Mouse (Mus musculus): ENCODE measurements around the gene Cysrt1. TPM values are rescaled to one million over a fixed set of nuclear protein-coding genes. Genes with fewer than 3 reads are reported as not detected.

The Cysrt1 gene
- polyA plus RNA-seq, 1 experiment from 2014 or later: 0.24 TPM

- peak overlapping the region; percentile 68 for H3K4me3 ChIP-seq (ENCODE audit: low read length)
- no peaks in the 10 kb centered on the region for H3K9me3 ChIP-seq (ENCODE audit: control insufficient read depth, low read length)
- peak; percentile 25 for ATAC-seq
- H3K27ac ChIP-seq (ENCODE audit: low read depth, low read length): peak overlapping the region; percentile 80; the same call in 1 of the 2 replicates
- H3K4me2 ChIP-seq (ENCODE audit: low read length): peak overlapping the region; percentile 87
- 11% methylated on average over 6 of the region's 6 CpGs for WGBS
- H3K4me1 ChIP-seq (ENCODE audit: control insufficient read depth, insufficient read depth, low read depth, low read length): peaks cover 25% of the 10 kb centered on the region
- H3K27me3 ChIP-seq (replicated peaks; ENCODE audit: control insufficient read depth, insufficient read depth, low read length): peaks cover 2% of the 10 kb centered on the region; the same call in 1 of the 2 replicates
- peaks cover 10% of the 10 kb centered on the region for H3K36me3 ChIP-seq (ENCODE audit: control insufficient read depth, insufficient read depth, low read length)
- peak overlapping the region; percentile 90 for H3K9ac ChIP-seq (ENCODE audit: low read depth, low read length)
Measured at GRCm38 (mm10) chr2:25241438-25241775, 845 bp downstream of the Cysrt1 start.

- Histone ChIP-seq H3K36me3 (ENCODE audit: control insufficient read depth, insufficient read depth, low read length) (peaks cover 10% of the 10 kb centered on the region), H3K27me3 (replicated peaks; ENCODE audit: control insufficient read depth, insufficient read depth, low read length) (peaks cover 2% of the 10 kb centered on the region; the same call in 1 of the 2 replicates), H3K9ac (ENCODE audit: low read depth, low read length) (peak overlapping the region; percentile 56), H3K27ac (ENCODE audit: low read depth, low read length) (peak overlapping the region; percentile 44), H3K4me3 (ENCODE audit: low read length) (peak overlapping the region; percentile 68), H3K4me2 (ENCODE audit: low read length) (peak overlapping the region; percentile 87), H3K9me3 (ENCODE audit: control insufficient read depth, low read length) (no peaks in the 10 kb centered on the region), H3K4me1 (ENCODE audit: control insufficient read depth, insufficient read depth, low read depth, low read length) (peaks cover 25% of the 10 kb centered on the region)
- peak; percentile 84 for ATAC-seq
- 1% methylated on average over 29 of the region's 29 CpGs for WGBS
Measured at GRCm38 (mm10) chr2:25240723-25241437, 1.4 kb downstream of the Cysrt1 start.

- WGBS: 49% methylated on average over 8 of the region's 8 CpGs
- peak; percentile 6 for ATAC-seq
- H3K9ac ChIP-seq (ENCODE audit: low read depth, low read length): peak overlapping the region; percentile 56
Measured at GRCm38 (mm10) chr2:25240310-25240709, 1.9 kb downstream of the Cysrt1 start.

GRCm38 (mm10) chr2:25239766-25240165, 2.5 kb downstream of the Cysrt1 start:
- H3K9me3 ChIP-seq (ENCODE audit: control insufficient read depth, low read length): no peaks in the 10 kb centered on the region
- peaks cover 2% of the 10 kb centered on the region; the same call in 1 of the 2 replicates for H3K27me3 ChIP-seq (replicated peaks; ENCODE audit: control insufficient read depth, insufficient read depth, low read length)
- H3K36me3 ChIP-seq (ENCODE audit: control insufficient read depth, insufficient read depth, low read length): peaks cover 5% of the 10 kb centered on the region; the same call in 1 of the 2 replicates
- H3K4me1 ChIP-seq (ENCODE audit: control insufficient read depth, insufficient read depth, low read depth, low read length): peaks cover 25% of the 10 kb centered on the region
- ATAC-seq: no peak
- H3K4me3 ChIP-seq (ENCODE audit: low read length): no peak overlapping the region
- no peak overlapping the region for H3K9ac ChIP-seq (ENCODE audit: low read depth, low read length)
- WGBS: 88% methylated on average over 3 of the region's 3 CpGs
- no peak overlapping the region for H3K4me2 ChIP-seq (ENCODE audit: low read length)
- H3K27ac ChIP-seq (ENCODE audit: low read depth, low read length): no peak overlapping the region

More at GRCm38 (mm10) chr2:25240310-25240709, 1.9 kb downstream of the Cysrt1 start:
- Histone ChIP-seq H3K36me3 (ENCODE audit: control insufficient read depth, insufficient read depth, low read length) (peaks cover 7% of the 10 kb centered on the region), H3K27me3 (replicated peaks; ENCODE audit: control insufficient read depth, insufficient read depth, low read length) (peaks cover 2% of the 10 kb centered on the region; the same call in 1 of the 2 replicates), H3K4me1 (ENCODE audit: control insufficient read depth, insufficient read depth, low read depth, low read length) (peaks cover 25% of the 10 kb centered on the region), H3K27ac (ENCODE audit: low read depth, low read length) (peak overlapping the region; percentile 44; the same call in 1 of the 2 replicates), H3K9me3 (ENCODE audit: control insufficient read depth, low read length) (no peaks in the 10 kb centered on the region), H3K4me3 (ENCODE audit: low read length) (peak overlapping the region; percentile 68), H3K4me2 (ENCODE audit: low read length) (peak overlapping the region; percentile 87)

- Histone ChIP-seq H3K27me3 (replicated peaks; ENCODE audit: control insufficient read depth, insufficient read depth, low read length) (peaks cover 2% of the 10 kb centered on the region; the same call in 1 of the 2 replicates), H3K4me1 (ENCODE audit: control insufficient read depth, insufficient read depth, low read depth, low read length) (peaks cover 18% of the 10 kb centered on the region), H3K27ac (ENCODE audit: low read depth, low read length) (no peak overlapping the region), H3K4me2 (ENCODE audit: low read length) (no peak overlapping the region), H3K4me3 (ENCODE audit: low read length) (no peak overlapping the region), H3K9ac (ENCODE audit: low read depth, low read length) (no peak overlapping the region), H3K36me3 (ENCODE audit: control insufficient read depth, insufficient read depth, low read length) (no peaks in the 10 kb centered on the region), H3K9me3 (ENCODE audit: control insufficient read depth, low read length) (no peaks in the 10 kb centered on the region)
- no peak for ATAC-seq
Measured at GRCm38 (mm10) chr2:25238106-25238505, 4.1 kb downstream of the Cysrt1 start.

GRCm38 (mm10) chr2:25237522-25237921, 4.7 kb downstream of the Cysrt1 start:
- Histone ChIP-seq H3K4me1 (ENCODE audit: control insufficient read depth, insufficient read depth, low read depth, low read length) (peaks cover 12% of the 10 kb centered on the region), H3K27ac (ENCODE audit: low read depth, low read length) (no peak overlapping the region), H3K36me3 (ENCODE audit: control insufficient read depth, insufficient read depth, low read length) (no peaks in the 10 kb centered on the region), H3K4me3 (ENCODE audit: low read length) (no peak overlapping the region), H3K9me3 (ENCODE audit: control insufficient read depth, low read length) (no peaks in the 10 kb centered on the region), H3K9ac (ENCODE audit: low read depth, low read length) (no peak overlapping the region), H3K27me3 (replicated peaks; ENCODE audit: control insufficient read depth, insufficient read depth, low read length) (peaks cover 4% of the 10 kb centered on the region; the same call in 1 of the 2 replicates), H3K4me2 (ENCODE audit: low read length) (no peak overlapping the region)
- 77% methylated on average over 4 of the region's 4 CpGs for WGBS
- no peak for ATAC-seq

- Histone ChIP-seq H3K9ac (ENCODE audit: low read depth, low read length) (no peak within 1 kb of the TSS), H3K27me3 (replicated peaks; ENCODE audit: control insufficient read depth, insufficient read depth, low read length) (peaks cover 4% of the 10 kb centered on the region; the same call in 1 of the 2 replicates), H3K4me1 (ENCODE audit: control insufficient read depth, insufficient read depth, low read depth, low read length) (peaks cover 10% of the 10 kb centered on the region), H3K4me2 (ENCODE audit: low read length) (no peak within 1 kb of the TSS), H3K9me3 (ENCODE audit: control insufficient read depth, low read length) (no peaks in the 10 kb centered on the region), H3K4me3 (ENCODE audit: low read length) (no peak within 1 kb of the TSS), H3K36me3 (ENCODE audit: control insufficient read depth, insufficient read depth, low read length) (no peaks in the 10 kb centered on the region), H3K27ac (ENCODE audit: low read depth, low read length) (no peak within 1 kb of the TSS)
- 37% methylated on average over 8 of the region's 8 CpGs for WGBS
- no peak for ATAC-seq
Measured at GRCm38 (mm10) chr2:25236614-25237013, 5.6 kb downstream of the Cysrt1 start, which contains the start of gene Rnf224. Gene Rnf224, minus strand, starts transcription at chr2:25236787.

- Histone ChIP-seq H3K4me2 (ENCODE audit: low read length) (no peak overlapping the region), H3K36me3 (ENCODE audit: control insufficient read depth, insufficient read depth, low read length) (no peaks in the 10 kb centered on the region), H3K9ac (ENCODE audit: low read depth, low read length) (no peak overlapping the region), H3K4me1 (ENCODE audit: control insufficient read depth, insufficient read depth, low read depth, low read length) (no peaks in the 10 kb centered on the region), H3K27me3 (replicated peaks; ENCODE audit: control insufficient read depth, insufficient read depth, low read length) (peaks cover 4% of the 10 kb centered on the region; the same call in 1 of the 2 replicates), H3K27ac (ENCODE audit: low read depth, low read length) (no peak overlapping the region), H3K4me3 (ENCODE audit: low read length) (no peak overlapping the region), H3K9me3 (ENCODE audit: control insufficient read depth, low read length) (no peaks in the 10 kb centered on the region)
- 78% methylated on average over 5 of the region's 5 CpGs for WGBS
- ATAC-seq: no peak
Measured at GRCm38 (mm10) chr2:25234551-25235220, 7.6 kb downstream of the Cysrt1 start.

- Histone ChIP-seq H3K27ac (ENCODE audit: low read depth, low read length) (no peak within 1 kb of the TSS), H3K9me3 (ENCODE audit: control insufficient read depth, low read length) (no peaks in the 10 kb centered on the region), H3K36me3 (ENCODE audit: control insufficient read depth, insufficient read depth, low read length) (no peaks in the 10 kb centered on the region), H3K9ac (ENCODE audit: low read depth, low read length) (no peak within 1 kb of the TSS), H3K4me2 (ENCODE audit: low read length) (no peak within 1 kb of the TSS), H3K4me1 (ENCODE audit: control insufficient read depth, insufficient read depth, low read depth, low read length) (no peaks in the 10 kb centered on the region), H3K27me3 (replicated peaks; ENCODE audit: control insufficient read depth, insufficient read depth, low read length) (peaks cover 3% of the 10 kb centered on the region; the same call in 1 of the 2 replicates), H3K4me3 (ENCODE audit: low read length) (no peak within 1 kb of the TSS)
- WGBS: 88% methylated on average over 3 of the region's 3 CpGs
- ATAC-seq: no peak
Measured at GRCm38 (mm10) chr2:25234050-25234449, 8.2 kb downstream of the Cysrt1 start, which contains the start of gene Slc34a3. Gene Slc34a3, minus strand, starts transcription at chr2:25234364.
